Mouse (Mus musculus) forebrain, embryonic 16.5 days (tissue): ENCODE results near the gene Dennd1b. TPM values are rescaled to one million over a fixed set of nuclear protein-coding genes. Genes with fewer than 3 reads are reported as not detected.

Experiments
- ATAC-seq: fragments of 200-750 bp; cut with Nextera tagmentation; 2 replicates; pipeline ENCODE4 v1.8.0; 2017; ENCODE audit warnings: mild to moderate bottlenecking, moderate library complexity
- H3K27ac ChIP-seq: fragments of 300-500 bp; sonication (generic); 2 replicates; pipeline ENCODE4 v1.5.1; 2014; ENCODE audit warnings: low read length, control low read depth
- H3K27me3 ChIP-seq: fragments of 300-500 bp; sonication (generic); replicated peaks from 2 replicates; pipeline ENCODE4 v1.6.1; 2014; ENCODE audit warnings: low read length; ENCODE audit not compliant: control insufficient read depth, insufficient read depth
- H3K36me3 ChIP-seq: fragments of 300-500 bp; sonication (generic); 2 replicates; pipeline ENCODE4 v1.6.1; 2014; ENCODE audit not compliant: control insufficient read depth, insufficient read depth
- H3K4me1 ChIP-seq: fragments of 300-500 bp; sonication (generic); replicated peaks from 2 replicates; pipeline ENCODE4 v1.6.1; 2014; ENCODE audit warnings: low read length; ENCODE audit not compliant: control insufficient read depth, insufficient read depth
- H3K4me2 ChIP-seq: fragments of 300-500 bp; sonication (generic); 2 replicates; pipeline ENCODE4 v1.6.1; 2014; ENCODE audit warnings: mild to moderate bottlenecking, low read length, control low read depth
- H3K4me3 ChIP-seq: fragments of 300-500 bp; sonication (generic); replicated peaks from 2 replicates; pipeline ENCODE4 v1.5.1; 2014; ENCODE audit warnings: mild to moderate bottlenecking, low read length, control low read depth
- H3K9ac ChIP-seq: fragments of 300-500 bp; sonication (generic); replicated peaks from 2 replicates; pipeline ENCODE4 v1.6.1; 2014; ENCODE audit warnings: low read depth, low read length, control low read depth
- H3K9me3 ChIP-seq: fragments of 300-500 bp; sonication (generic); 2 replicates; pipeline ENCODE4 v1.6.1; 2016; ENCODE audit warnings: low read length; ENCODE audit not compliant: control insufficient read depth
- WGBS: fragments of 180-500 bp; shearing (Covaris S2); extraction: QIAGEN DNeasy Blood & Tissue Kit; methylation state at CpG from one replicate; pipeline ENCODE4 v1.1.7; 2014; 5-methylcytosine and 5-hydroxymethylcytosine counted together
- polyA plus RNA-seq: library from polyadenylated mRNA; unstranded; fragments of >200 nt; fragmentation: Nextera tagmentation; extraction: Ambion mirVana; gene quantifications from 2 replicates; pipeline ENCODE4 v1.2.1, GENCODE M21; 2015

Gene Dennd1b
- polyA plus RNA-seq, 1 experiment from 2014 or later = 9.3 TPM

DNA sequence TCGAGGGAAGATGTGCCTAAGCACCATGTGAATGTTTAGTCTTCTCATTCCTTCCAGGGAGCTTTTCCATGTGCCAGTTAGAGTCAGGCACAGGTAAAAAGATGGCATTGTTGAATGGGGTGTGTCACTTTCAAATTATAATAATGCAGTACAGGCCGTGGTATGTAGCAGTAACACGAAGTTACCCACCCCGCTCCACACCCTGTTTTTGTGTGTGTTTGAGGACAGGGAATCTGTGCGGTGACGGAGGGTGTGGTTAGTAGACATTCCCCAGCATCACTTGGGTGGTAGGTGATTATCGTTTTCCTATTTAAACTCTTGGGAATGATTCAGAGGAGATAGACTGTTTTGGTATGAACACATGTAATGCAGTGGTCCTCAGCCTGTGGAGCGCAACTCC is 11.6 kb downstream of the Dennd1b start:
- WGBS = 91% methylated on average over 8 of the region's 8 CpGs
- ATAC-seq = no peak
- 0 out of 2 replicates have a peak, but pooled peaks cover 3% of the 10 kb centered on the region for H3K4me1 ChIP-seq
- no peak overlapping the region for H3K4me3 ChIP-seq
- H3K27ac ChIP-seq = no peak overlapping the region
- no peaks in the 10 kb centered on the region for H3K9me3 ChIP-seq
- no peak overlapping the region for H3K9ac ChIP-seq
- no peaks in the 10 kb centered on the region for H3K27me3 ChIP-seq
- H3K4me2 ChIP-seq = no peak overlapping the region
- H3K36me3 ChIP-seq = no peaks in the 10 kb centered on the region

DNA sequence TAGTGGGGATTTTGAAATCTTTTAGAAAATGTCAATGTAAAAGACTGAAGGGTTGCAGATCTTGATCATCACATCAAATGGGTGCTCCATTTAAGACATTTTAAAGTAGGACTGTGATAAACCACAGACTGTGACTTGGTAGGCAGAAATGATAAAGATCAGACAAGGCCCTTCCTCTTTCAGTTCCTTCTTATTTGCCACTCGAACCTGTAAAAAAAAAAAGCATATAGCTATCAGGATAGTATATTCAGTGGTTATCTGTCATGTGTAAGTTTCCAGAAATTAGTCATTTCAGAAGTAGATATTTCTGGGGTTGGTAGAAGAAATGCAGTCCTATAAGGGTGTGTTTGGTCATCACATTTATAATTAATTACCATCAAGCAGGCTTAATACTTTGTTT is 12.7 kb downstream of the Dennd1b start:
- Histone ChIP-seq H3K9ac (no peak overlapping the region), H3K27me3 (no peaks in the 10 kb centered on the region), H3K36me3 (no peaks in the 10 kb centered on the region), H3K27ac (no peak overlapping the region), H3K4me3 (no peak overlapping the region), H3K4me2 (no peak overlapping the region), H3K9me3 (no peaks in the 10 kb centered on the region), H3K4me1 (no peaks in the 10 kb centered on the region)
- WGBS = 81% methylated on average over 1 of the region's 1 CpGs
- no peak for ATAC-seq

DNA sequence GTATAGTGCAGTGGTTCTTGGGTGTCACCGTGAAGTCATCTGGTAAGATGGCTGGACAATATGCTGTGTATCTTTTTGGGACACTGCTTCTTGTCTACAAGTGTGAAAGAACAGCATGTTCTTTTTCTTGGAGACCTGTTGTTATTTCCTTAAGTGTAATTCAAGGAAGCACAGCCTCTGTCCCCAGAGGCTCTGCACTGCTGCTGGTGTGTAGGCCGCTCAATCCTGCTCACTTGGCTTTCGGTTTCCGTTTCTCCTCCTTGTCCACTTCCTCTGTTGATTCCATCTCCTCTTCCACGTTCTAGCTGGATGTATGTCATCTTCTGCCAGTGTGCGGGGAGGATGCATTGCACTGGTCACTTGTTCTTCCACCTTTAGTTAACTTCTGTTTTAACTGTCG is 19.0 kb downstream of the Dennd1b start:
- WGBS = 70% methylated on average over 7 of the region's 7 CpGs
- Histone ChIP-seq H3K36me3 (no peaks in the 10 kb centered on the region), H3K9ac (no peak overlapping the region), H3K4me1 (peaks cover 5% of the 10 kb centered on the region), H3K4me3 (no peak overlapping the region), H3K9me3 (no peaks in the 10 kb centered on the region), H3K27me3 (no peaks in the 10 kb centered on the region), H3K4me2 (no peak overlapping the region), H3K27ac (no peak overlapping the region)
- no peak for ATAC-seq

DNA sequence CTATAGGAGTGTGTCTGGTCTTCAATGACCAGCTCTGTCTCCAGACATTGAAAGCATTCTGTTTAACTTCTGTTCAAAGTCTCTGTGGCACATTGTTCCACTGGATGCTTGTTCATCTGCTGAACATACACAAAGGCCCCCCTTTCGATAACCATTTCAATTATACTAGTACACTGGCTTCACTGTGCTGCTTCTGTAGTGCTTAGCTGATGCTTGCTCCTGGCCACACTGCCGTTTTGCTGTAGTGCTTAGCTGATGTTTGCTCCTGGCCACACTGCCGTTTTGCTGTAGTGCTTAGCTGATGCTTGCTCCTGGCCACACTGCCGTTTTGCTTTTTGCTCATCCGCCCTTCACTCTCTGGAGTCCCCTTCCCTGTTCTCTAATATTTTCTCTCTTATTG is 19.4 kb downstream of the Dennd1b start:
- Histone ChIP-seq H3K27me3 (no peaks in the 10 kb centered on the region), H3K9ac (no peak overlapping the region), H3K9me3 (no peaks in the 10 kb centered on the region), H3K4me2 (no peak overlapping the region), H3K36me3 (no peaks in the 10 kb centered on the region), H3K4me3 (no peak overlapping the region), H3K4me1 (peaks cover 5% of the 10 kb centered on the region), H3K27ac (no peak overlapping the region)
- WGBS = 50% methylated on average over 5 of the region's 5 CpGs
- no peak; the same call in 1 of the 2 replicates for ATAC-seq

DNA sequence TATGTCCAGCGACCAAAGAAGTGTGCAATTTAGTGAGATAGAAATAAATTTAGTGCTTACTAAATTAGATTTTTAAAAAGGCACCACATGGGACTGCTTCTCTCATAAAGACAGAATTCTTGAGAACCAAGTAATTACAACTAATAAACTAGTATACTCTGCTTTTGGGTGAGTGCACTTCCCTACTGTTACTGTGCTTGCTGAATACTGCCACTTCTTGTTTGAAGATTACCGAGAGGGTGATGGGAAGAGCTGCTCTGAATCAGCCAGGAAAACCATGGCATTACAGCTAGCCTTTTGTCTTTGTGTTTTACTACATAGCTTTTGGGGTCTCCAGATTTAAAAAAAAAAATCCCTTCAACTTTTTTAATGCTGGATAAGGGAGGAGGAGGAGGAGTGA is 19.8 kb downstream of the Dennd1b start:
- H3K4me1 ChIP-seq = peaks cover 5% of the 10 kb centered on the region
- no peak overlapping the region for H3K9ac ChIP-seq
- H3K27ac ChIP-seq = no peak overlapping the region
- 43% methylated on average over 2 of the region's 2 CpGs for WGBS
- no peaks in the 10 kb centered on the region for H3K9me3 ChIP-seq
- no peak overlapping the region for H3K4me3 ChIP-seq
- no peak overlapping the region for H3K4me2 ChIP-seq
- no peaks in the 10 kb centered on the region for H3K27me3 ChIP-seq
- ATAC-seq = peak; percentile 22; the same call in 1 of the 2 replicates
- H3K36me3 ChIP-seq = no peaks in the 10 kb centered on the region

DNA sequence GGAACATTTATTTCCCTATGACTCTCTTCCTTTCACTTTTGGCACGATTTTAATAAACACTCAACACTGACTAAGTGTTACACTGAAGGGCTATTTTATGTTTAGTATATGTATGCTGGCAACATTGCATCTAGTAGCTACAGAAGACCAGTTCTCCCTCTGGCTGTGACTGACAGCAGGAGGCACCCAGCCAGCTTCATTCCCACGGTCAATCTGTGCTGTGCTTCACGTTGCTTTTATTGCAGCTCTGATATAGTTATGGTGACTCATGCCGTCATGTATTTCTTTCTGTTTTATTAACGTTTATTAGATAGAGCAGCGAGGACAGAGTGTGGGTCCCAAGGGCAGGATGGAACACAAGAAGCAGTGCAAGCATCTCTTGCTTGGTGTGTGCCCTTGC is 20.2 kb downstream of the Dennd1b start:
- Histone ChIP-seq H3K4me1 (peaks cover 5% of the 10 kb centered on the region), H3K4me3 (no peak overlapping the region), H3K9ac (no peak overlapping the region), H3K9me3 (no peaks in the 10 kb centered on the region), H3K36me3 (no peaks in the 10 kb centered on the region), H3K27me3 (no peaks in the 10 kb centered on the region), H3K4me2 (no peak overlapping the region), H3K27ac (no peak overlapping the region)
- peak; percentile 69 for ATAC-seq
- WGBS = 45% methylated on average over 6 of the region's 6 CpGs

DNA sequence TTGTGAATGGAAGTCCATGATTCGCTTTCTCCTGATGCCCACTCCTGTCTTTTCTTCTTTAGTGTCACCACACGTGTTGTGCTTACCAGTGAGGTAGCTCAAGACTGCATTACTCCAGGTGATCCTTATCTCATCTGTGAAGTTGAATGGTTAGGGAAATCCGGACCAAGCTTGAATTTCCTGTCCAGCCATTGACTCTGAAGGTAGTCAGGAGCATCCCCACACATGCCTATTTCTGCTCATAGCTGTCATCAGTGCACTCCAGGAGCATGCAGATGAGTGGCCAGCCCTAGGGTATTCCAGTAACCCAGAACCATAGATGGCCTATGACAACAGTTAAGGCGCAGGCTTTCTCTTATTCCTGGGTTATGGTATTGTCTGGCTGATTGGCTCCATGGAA is 20.9 kb downstream of the Dennd1b start:
- no peaks in the 10 kb centered on the region for H3K36me3 ChIP-seq

DNA sequence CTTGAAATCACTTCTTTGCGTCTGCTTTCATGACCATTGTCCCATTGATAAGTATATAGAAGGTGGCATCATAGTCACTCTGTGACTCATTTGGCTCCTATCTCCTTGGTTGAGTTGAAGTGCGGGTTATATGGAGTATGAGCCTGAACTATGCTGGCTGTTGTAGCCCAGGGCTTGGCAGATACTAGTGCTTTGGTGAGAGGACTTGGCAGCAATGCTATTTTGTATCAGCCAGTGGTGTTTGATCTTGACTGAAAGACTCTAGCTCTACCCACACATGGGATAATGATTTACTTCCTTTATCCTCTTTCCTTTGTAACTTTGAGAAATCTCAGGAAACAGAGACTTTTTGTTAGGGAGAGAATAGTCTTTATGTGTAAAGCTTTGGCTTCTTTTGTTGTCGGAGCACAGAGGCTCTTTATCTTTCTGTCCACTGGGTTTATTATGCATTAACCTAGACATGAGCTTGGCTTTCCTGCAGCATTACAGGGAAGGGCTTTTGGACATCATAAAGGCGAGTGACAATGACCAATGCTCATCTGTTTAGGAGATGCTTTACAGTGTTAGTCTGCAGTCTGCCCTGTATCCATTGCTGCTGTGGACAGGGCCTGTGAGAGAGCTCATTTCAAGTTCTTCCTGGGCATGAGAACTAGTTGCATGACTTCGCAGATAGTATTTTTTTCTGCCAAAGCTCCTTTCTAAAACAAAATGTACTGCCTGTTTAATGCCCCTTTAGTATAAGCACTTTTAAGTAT is 29.3 kb downstream of the Dennd1b start:
- H3K9ac ChIP-seq = no peak overlapping the region
- no peaks in the 10 kb centered on the region for H3K36me3 ChIP-seq
- no peak for ATAC-seq
- WGBS = 59% methylated on average over 5 of the region's 5 CpGs
- peaks cover 6% of the 10 kb centered on the region; the same call in 1 of the 2 replicates for H3K4me1 ChIP-seq
- H3K4me3 ChIP-seq = no peak overlapping the region
- no peaks in the 10 kb centered on the region for H3K9me3 ChIP-seq
- no peak overlapping the region for H3K27ac ChIP-seq
- no peaks in the 10 kb centered on the region for H3K27me3 ChIP-seq
- H3K4me2 ChIP-seq = no peak overlapping the region

More for the DNA sequence above, 20.9 kb downstream of the Dennd1b start:
- no peak for ATAC-seq
- no peak overlapping the region for H3K27ac ChIP-seq
- WGBS = 91% methylated on average over 4 of the region's 4 CpGs
- no peaks in the 10 kb centered on the region for H3K9me3 ChIP-seq
- H3K9ac ChIP-seq = no peak overlapping the region
- H3K4me2 ChIP-seq = no peak overlapping the region
- peaks cover 5% of the 10 kb centered on the region for H3K4me1 ChIP-seq
- H3K27me3 ChIP-seq = no peaks in the 10 kb centered on the region
- H3K4me3 ChIP-seq = no peak overlapping the region

DNA sequence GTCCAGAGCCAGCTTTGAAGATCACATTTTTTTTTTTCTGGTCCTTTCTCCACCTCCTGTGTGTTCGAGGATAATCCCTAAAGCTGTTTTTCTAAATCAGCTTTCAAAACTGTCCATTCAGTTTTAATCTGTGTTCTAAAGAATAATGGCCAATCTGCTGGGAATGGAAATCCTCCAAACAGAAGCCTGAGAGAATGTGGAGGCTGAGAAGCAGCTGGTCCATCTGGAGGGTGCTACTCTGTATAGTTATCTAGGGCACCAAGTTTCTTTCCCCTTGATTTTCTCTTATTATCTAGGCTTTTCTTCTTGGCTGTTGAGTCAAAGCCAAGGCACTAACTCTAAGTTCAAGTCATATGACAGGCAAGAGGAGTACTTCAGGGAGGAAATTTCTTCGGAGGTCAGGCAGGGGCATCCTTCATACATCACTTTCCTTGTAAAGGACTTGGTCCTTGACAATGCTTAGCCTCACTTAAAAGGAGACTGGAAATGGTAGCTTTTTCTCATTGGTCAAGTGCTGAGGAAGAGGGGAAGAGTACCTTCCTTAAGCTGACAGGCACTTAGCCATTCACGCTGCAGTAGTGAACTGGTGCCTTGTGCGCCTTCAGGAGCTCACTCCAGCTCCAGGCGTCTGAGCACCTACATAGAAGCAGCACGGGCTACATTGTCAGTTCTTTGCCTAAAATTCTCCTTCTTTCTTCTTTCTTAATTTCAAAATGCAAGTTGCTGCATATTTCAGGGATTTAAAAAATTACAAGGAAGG is 32.6 kb downstream of the Dennd1b start:
- Histone ChIP-seq H3K4me3 (no peak overlapping the region), H3K9ac (no peak overlapping the region), H3K27me3 (no peaks in the 10 kb centered on the region), H3K9me3 (no peaks in the 10 kb centered on the region), H3K4me1 (peaks cover 10% of the 10 kb centered on the region), H3K36me3 (no peaks in the 10 kb centered on the region), H3K4me2 (no peak overlapping the region), H3K27ac (no peak overlapping the region)
- no peak for ATAC-seq
- WGBS = 70% methylated on average over 6 of the region's 6 CpGs
